Mouse (Mus musculus): ENCODE data around the gene Gsto2.

Gsto2 gene

GRCm38 (mm10) chr19:47919126-47919965 is 54.0 kb downstream of the Gsto2 start, which contains the start of the genes Cfap43 and Itprip:
Gene Cfap43, minus strand, starts transcription at chr19:47919287.
Gene Itprip, minus strand, starts transcription at chr19:47919299.
- DNase-seq (ENCODE audit: low spot score in 2 of 2) = peak; percentile 75 to 76

DNA sequence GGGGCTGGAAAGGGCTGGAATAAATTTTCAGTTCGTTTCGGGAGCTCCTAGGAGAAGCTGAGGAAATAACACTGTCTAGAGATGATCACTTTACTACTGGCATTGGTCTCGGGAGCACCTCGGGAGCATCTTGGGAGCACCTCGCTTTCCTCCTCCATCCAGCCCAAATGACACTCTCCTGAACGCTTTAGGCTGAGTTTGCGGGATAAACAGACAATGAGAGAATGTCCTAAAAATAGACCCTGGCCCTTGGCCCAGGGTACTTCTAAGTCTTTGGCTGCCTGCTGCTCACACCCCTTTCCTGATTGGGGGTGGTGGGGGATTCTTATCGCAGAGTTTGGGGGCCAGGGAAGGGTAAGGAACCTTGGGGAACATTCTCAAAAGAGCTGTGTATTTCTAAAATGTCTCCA is 54.6 kb downstream of the Gsto2 start:
- DNase-seq (ENCODE audit: low spot score in 2 of 2) = no peak

GRCm38 (mm10) chr19:47925819-47926218 is 60.5 kb downstream of the Gsto2 start:
- no peak for DNase-seq (ENCODE audit: low spot score in 2 of 2)

GRCm38 (mm10) chr19:47927032-47927431 is 61.7 kb downstream of the Gsto2 start:
- DNase-seq (ENCODE audit: low spot score in 2 of 2) = no peak

DNA sequence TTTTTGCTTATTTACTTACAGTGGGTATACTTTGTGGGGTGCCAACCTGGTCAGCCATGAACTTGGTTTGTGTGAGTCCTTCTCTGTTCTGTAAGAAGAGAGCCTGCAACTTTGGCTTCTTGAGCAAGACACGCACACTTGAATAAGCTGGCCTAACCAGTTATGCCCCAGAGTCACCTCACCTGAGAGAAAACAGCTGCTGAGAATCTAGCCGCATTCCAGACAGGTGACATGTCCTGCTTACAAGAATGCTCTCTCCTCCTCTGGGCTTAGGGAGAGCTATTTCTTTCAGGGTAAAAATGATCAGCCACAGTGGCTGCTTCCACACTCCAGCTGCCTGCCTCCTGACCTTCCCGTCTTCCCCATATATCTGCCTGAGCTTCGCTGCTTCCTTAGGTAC is 63.7 kb downstream of the Gsto2 start:
- DNase-seq (ENCODE audit: low spot score in 2 of 2) = no peak

- DNase-seq (ENCODE audit: low spot score in 2 of 2) = no peak
Measured at GRCm38 (mm10) chr19:47931982-47932638, 66.8 kb downstream of the Gsto2 start.

DNA sequence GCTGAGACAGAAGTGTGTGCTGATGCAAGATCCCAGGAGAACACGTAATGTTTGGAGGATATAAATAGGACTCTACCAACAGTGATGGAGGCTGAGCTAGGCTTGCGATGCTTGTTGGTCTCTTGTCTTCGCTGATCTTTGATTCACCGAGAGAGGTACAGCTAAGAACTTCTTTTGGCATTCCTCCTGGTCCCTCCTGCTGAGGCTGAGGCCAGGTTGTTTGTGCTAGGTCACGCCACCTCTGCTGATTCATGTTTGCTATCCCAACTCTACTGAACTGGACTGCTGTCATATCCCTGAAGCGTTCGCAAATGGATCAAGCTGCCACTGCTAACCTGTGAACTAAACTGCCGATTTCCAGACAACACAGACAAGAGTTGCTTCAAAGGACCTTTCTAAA is 68.8 kb downstream of the Gsto2 start:
- DNase-seq (ENCODE audit: low spot score in 2 of 2) = no peak

DNA sequence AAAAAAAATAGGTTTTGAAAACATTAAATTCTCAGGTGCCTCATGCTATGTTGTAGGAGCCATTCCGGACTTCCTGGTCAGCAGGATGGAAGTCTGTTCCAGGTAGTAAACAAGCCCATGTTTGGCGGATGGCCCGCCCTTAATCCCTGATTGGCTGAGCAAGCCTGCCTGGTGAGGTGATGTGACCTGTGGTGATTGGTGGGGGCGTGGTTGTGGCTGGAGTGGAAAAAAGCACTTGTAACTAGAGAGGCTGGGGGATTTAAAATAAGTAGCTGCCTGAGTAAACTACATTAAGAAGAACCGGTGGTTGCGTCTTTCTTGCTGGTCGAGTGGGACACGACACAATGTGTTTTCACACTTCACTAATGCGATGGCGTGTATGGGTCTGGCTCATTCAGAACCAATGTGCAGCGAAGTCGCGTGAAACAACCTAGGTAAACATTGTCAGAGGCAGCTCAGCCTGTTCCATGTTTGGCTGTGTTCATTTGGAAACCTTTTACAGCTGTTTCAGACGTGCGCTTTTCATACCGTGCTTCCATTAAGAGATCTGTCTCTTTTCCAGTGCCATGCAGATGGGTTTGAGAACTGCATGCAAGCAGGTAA is 69.4 kb downstream of the Gsto2 start:
- no peak for DNase-seq (ENCODE audit: low spot score in 2 of 2)

GRCm38 (mm10) chr19:47935530-47935929 is 70.2 kb downstream of the Gsto2 start:
- no peak for DNase-seq (ENCODE audit: low spot score in 2 of 2)

Data from urinary bladder, postnatal 4 days (tissue).